Mouse (Mus musculus) megakaryocyte, adult 5-6 weeks (primary cell): Measurements from ENCODE around the gene Pgm1. TPM values are rescaled to one million over a fixed set of nuclear protein-coding genes. Genes with fewer than 3 reads are reported as not detected.

Experiments used
- ATAC-seq: 2 replicates; pipeline ENCODE4 v1.8.0; 2016; ENCODE audit warnings: mild to moderate bottlenecking, inconsistent platforms; ENCODE audit not compliant: poor library complexity, severe bottlenecking
- total RNA-seq, 2 experiments: library from RNA; stranded (forward) in 1 of 2; stranded (reverse) in 1 of 2; fragments of 153-499, 151-499 nt in 1 of 2; fragments of 221-1000, 200-1000 nt in 1 of 2; gene quantifications; 2 replicates each; pipeline versions ENCODE4 v1.2.3 to v1.2.4; 2015 to 2017

Gene Pgm1
- total RNA-seq (2015): 7.4 and 7.6 TPM in 2 replicates
- 11.6 and 12.8 TPM in 2 replicates for total RNA-seq (2017)

- peak; percentile 86 for ATAC-seq
These were observed at the start of gene Pgm1 for GRCm38 (mm10) chr4:99929149-99929612. Gene Pgm1 (plus strand): TSS chr4:99929414.

- ATAC-seq: no peak
These were observed 47.3 kb upstream of the Pgm1 start for GRCm38 (mm10) chr4:99881882-99882281.

- no peak for ATAC-seq
These were observed 46.8 kb upstream of the Pgm1 start for GRCm38 (mm10) chr4:99882405-99882804.

- peak; percentile 57; the same call in 1 of the 2 replicates for ATAC-seq
These were observed 15.2 kb upstream of the Pgm1 start for GRCm38 (mm10) chr4:99913894-99914451.

GRCm38 (mm10) chr4:99926380-99926779 is 2.8 kb upstream of the Pgm1 start:
- ATAC-seq: no peak

- ATAC-seq: no peak
These were observed 693 bp upstream of the Pgm1 start for GRCm38 (mm10) chr4:99928521-99928920.

- peak; percentile 76 for ATAC-seq
These were observed 651 bp downstream of the Pgm1 start, which contains the start of gene Itgb3bp for GRCm38 (mm10) chr4:99929613-99930517. Gene Itgb3bp (minus strand): TSS chr4:99929813.

GRCm38 (mm10) chr4:99930518-99931239 is 1.5 kb downstream of the Pgm1 start:
- ATAC-seq: no peak

GRCm38 (mm10) chr4:99931240-99931580 is 2.0 kb downstream of the Pgm1 start:
- ATAC-seq: no peak

- ATAC-seq: no peak
These were observed 2.6 kb downstream of the Pgm1 start for GRCm38 (mm10) chr4:99931807-99932206.

- ATAC-seq: no peak
These were observed 5.6 kb downstream of the Pgm1 start for GRCm38 (mm10) chr4:99934859-99935258.

- ATAC-seq: no peak
These were observed 7.1 kb downstream of the Pgm1 start for GRCm38 (mm10) chr4:99936278-99936677.

- ATAC-seq: no peak
These were observed 10.7 kb downstream of the Pgm1 start for GRCm38 (mm10) chr4:99939711-99940505.

- ATAC-seq: no peak
These were observed 12.6 kb downstream of the Pgm1 start for GRCm38 (mm10) chr4:99941655-99942414.

- ATAC-seq: no peak
These were observed 15.4 kb downstream of the Pgm1 start for GRCm38 (mm10) chr4:99944606-99945005.

- ATAC-seq: no peak
These were observed 15.8 kb downstream of the Pgm1 start for GRCm38 (mm10) chr4:99945011-99945410.

- ATAC-seq: no peak
These were observed 17.3 kb downstream of the Pgm1 start for GRCm38 (mm10) chr4:99946516-99946915.

GRCm38 (mm10) chr4:99947192-99947591 is 18.0 kb downstream of the Pgm1 start:
- ATAC-seq: peak; percentile 53

- no peak for ATAC-seq
These were observed 18.7 kb downstream of the Pgm1 start for GRCm38 (mm10) chr4:99947896-99948295.

GRCm38 (mm10) chr4:99953904-99954303 is 24.7 kb downstream of the Pgm1 start:
- ATAC-seq: no peak
